Mouse (Mus musculus) right cerebral cortex, adult 18-20 months (tissue): ENCODE measurements at regions not wholly inside any gene's neighbourhood (a gene's known extent, or its start where the extent isn't known, plus 50 kb on each side); places are given as distances from the start of the nearest gene placed in this dataset.

ENCODE experiments used
- DNase-seq: peaks from one replicate; pipeline ENCODE4 v3.0.0; 2022; ENCODE audit warnings: mixed read lengths

- DNase-seq: no peak
Observed at GRCm38 (mm10) chrX:146428506-146428905, 533.8 kb upstream of the Htr2c start.

GRCm38 (mm10) chrX:146459891-146460290, 502.4 kb upstream of the Htr2c start:
- peak; percentile 1 for DNase-seq

- no peak for DNase-seq
Observed at GRCm38 (mm10) chrX:146477581-146477980, 484.7 kb upstream of the Htr2c start.

GRCm38 (mm10) chrX:146512492-146512891, 449.8 kb upstream of the Htr2c start:
- no peak for DNase-seq

GRCm38 (mm10) chrX:146513261-146513660, 449.1 kb upstream of the Htr2c start:
- DNase-seq: no peak

DNA sequence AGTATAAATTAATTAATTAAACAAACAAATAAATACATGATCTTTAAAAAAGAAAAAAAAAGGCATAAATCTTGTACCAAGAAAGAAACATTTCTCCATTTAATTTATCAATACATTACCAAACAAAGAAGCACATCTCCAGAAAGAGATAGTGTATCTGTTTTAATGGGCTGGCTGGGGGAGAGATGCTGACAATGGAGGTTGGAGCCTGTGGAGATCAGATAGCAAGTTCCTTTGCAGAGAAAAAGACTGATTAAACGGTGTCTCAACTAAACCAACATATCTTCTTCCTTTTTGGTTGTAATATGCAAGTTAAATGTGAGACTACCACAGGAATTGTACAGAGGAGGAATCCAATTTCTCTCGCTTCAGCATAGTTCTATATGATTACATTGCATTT, 433.5 kb upstream of the Htr2c start:
- DNase-seq: no peak

- no peak for DNase-seq
Observed at GRCm38 (mm10) chrX:146537811-146538210, 424.5 kb upstream of the Htr2c start.

- DNase-seq: no peak
Observed at GRCm38 (mm10) chrX:146558606-146559005, 403.7 kb upstream of the Htr2c start.
